Mouse (Mus musculus): ENCODE data around the gene Idh2. TPM values are rescaled to one million over a fixed set of nuclear protein-coding genes. Genes with fewer than 3 reads are reported as not detected.

Idh2 gene
- polyA plus RNA-seq, 1 experiment from 2014 or later, result 158 TPM

DNA sequence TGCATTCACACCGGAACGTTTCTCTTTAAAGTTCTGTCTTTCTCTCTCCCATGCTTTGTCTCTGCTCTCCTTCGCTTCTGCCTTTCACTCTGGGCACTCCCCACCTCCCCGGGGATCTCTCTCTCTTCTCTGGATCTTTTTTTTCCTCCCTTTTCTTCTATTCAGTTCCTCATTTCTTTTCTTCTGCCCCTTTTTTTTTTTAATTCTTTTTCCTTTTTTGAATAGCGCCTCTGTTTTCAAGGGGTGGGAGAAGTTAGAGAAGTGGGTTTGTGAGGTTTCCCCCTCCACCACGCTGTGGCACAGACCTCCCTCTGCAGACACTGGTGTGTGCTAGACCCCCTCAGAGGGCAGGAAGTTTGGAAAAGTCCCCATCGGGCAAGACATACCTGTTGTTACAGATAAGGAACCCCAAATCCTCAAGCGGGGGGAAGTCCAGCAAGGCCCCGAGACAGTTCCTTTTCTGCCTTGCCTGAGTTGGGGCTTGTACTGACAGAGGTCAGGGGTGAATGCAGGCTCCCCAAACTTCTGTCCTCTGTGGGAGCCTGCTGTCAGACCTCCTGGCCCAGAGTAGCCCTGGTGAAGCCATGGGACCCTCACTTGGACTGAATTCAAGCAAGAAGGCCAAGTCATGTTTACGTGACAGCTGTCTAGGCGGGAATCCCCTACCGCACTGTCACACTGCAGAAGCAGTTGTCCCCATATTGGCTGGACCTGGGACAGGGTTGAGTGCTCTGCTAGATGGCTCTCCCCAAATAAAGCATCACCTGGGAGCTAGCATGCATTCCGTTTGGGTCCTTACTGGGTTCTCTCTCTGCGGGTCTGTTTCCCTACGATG lies 51.1 kb downstream of the Idh2 start:
- no peak overlapping the region for H3K4me2 ChIP-seq
- WGBS (ENCODE audit: insufficient replicate concordance), result 47% methylated on average over 15 of the region's 15 CpGs
- peaks cover 58% of the 10 kb centered on the region for H3K4me1 ChIP-seq
- H3K27ac ChIP-seq, result no peak overlapping the region
- H3K9ac ChIP-seq, result no peak overlapping the region
- H3K36me3 ChIP-seq, result no peaks in the 10 kb centered on the region
- H3K9me3 ChIP-seq (replicated peaks), result no peaks in the 10 kb centered on the region
- no peaks in the 10 kb centered on the region for H3K27me3 ChIP-seq (replicated peaks)
- no peak for ATAC-seq
- no peak overlapping the region for H3K4me3 ChIP-seq

DNA sequence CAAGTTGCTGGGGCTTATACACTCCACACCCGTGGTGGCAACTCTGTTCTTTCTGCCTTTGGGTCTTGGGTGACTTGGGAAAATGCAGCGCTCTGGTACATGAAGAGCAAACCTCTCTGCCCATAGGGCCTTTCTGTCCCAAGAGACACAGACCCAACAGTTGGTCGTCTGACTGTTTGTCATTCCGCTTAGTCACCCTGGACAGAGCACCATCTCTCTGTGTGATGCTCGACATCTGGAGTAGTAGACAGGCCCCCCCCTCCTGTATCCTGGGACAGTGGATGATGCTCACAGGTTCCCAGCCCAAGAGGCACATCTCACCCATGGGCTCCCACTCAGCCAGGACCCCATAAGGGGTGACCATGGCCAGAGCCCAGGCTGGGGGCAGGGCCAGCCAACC lies 51.9 kb downstream of the Idh2 start:
- Histone ChIP-seq H3K27ac (0 out of 2 replicates have a peak overlapping the region, but pooled peaks have one; percentile 18), H3K36me3 (no peaks in the 10 kb centered on the region), H3K4me3 (no peak overlapping the region), H3K27me3 (replicated peaks) (no peaks in the 10 kb centered on the region), H3K4me2 (no peak overlapping the region), H3K9ac (no peak overlapping the region), H3K9me3 (replicated peaks) (no peaks in the 10 kb centered on the region), H3K4me1 (peaks cover 58% of the 10 kb centered on the region)
- ATAC-seq, result no peak
- WGBS (ENCODE audit: insufficient replicate concordance), result 52% methylated on average over 5 of the region's 5 CpGs

DNA sequence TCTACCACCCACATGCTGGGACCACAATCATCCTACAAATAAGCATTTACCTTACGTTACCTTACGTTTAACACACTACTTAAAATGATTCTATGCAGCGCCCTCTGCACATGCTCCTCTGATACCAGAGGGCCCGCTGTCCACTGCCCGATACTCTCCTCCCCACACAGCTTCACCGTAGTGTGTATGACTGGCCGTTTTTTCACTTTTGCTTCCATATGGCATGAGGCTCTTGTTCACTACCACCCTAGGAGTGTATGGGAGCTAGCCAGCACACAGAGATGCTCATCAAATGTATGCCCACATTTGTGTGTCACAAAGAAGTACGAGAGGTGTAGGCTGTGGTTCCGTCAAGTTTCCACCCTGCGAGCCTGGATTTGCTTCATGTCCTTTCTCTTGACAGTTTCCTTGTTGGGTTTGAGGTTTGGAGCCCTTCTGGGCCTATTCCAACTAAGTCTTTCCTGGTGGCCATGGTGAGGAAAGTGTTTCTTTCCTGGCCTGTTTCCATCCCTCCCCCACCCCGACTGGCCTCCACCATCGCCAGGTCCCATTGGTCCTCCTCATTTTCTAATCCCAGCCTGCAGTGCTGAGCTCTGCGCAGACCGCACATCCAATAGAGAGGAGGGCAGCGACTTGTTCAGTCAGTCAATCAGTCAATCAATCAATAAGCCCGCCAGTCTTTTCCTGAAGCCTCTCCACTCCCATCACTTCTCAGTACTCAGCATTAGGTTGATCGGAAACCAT lies 52.9 kb downstream of the Idh2 start:
- Histone ChIP-seq H3K27ac (no peak overlapping the region), H3K27me3 (replicated peaks) (no peaks in the 10 kb centered on the region), H3K4me3 (no peak overlapping the region), H3K9me3 (replicated peaks) (no peaks in the 10 kb centered on the region), H3K4me2 (no peak overlapping the region), H3K4me1 (peaks cover 65% of the 10 kb centered on the region), H3K36me3 (no peaks in the 10 kb centered on the region), H3K9ac (no peak overlapping the region)
- WGBS (ENCODE audit: insufficient replicate concordance), result 76% methylated on average over 17 of the region's 17 CpGs
- no peak for ATAC-seq

DNA sequence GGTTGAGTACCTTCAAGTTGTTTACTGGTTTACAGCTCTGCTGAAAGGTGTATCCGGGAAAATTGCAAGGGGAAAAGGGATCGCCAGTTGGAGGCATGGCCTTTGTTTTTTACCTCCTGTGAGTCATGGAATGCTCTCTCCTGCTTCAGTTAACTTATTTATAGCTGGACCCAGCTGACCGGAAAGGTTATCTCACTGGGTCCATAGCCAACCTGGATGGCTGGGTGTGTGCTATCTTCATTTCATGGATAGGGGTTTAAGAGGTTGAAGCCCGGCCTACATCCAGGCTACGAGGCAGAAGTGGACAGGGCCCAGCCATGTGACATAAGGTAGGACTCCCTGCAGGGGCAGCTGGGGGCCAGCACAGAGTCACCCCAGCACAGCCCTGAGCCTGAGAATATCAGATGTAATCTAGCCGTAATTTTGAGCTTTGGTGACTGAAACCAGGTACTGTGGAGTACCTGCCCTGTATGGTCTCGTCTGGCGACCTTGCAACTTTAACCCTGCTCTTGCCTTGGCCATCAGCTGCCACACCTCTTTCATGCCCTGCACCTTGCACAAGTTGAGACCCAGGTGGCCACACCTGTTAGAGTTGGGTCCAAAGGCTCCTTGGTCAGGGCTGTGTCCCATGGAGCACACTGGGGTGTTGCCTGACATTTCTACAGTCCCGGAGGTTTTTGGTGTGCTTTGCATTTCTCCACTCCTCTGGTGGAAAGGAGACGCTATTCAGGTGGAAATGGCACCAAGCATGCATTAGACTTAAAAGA lies 55.0 kb downstream of the Idh2 start:
- no peak overlapping the region for H3K4me2 ChIP-seq
- no peaks in the 10 kb centered on the region for H3K9me3 ChIP-seq (replicated peaks)
- ATAC-seq, result no peak

DNA sequence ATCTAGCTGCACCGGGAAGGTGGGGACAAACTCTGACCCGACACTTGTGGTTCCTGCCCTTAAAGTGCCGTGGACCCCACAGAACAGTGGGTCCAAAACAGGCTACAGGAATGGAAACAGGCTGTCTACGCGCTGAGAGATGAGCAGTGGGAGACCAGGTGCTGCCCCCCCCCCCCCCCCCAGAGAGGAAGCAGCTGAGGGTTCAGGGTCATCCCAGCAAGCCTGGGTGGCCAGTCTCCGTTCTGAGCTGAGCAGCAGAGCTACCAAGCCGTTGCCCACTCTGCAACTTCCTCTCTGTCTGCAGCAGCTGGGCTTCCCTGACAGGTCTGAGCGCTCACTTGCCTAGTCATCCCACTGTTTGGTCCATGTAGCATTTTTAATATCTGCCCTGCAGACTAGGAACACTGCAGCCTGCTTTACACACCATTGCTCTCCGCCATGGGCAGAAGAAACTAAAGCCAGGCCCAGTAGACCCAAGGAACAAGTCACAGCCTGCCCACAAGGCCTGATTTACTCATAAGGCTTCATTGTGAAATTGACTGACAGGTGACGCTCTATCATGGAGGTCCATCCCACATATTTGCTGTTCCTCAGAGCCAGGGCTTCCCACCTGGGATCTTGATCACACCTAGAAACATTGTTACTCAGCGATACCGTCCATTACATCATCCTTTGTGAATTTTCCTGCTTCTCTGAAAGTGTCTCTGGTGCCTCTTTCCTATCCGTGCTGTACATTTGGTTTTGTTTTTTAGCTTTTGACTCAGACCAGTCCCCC lies 55.9 kb downstream of the Idh2 start:
- ATAC-seq, result no peak
- WGBS (ENCODE audit: insufficient replicate concordance), result 42% methylated on average over 13 of the region's 13 CpGs
- H3K4me3 ChIP-seq, result no peak overlapping the region
- no peaks in the 10 kb centered on the region for H3K9me3 ChIP-seq (replicated peaks)
- peaks cover 80% of the 10 kb centered on the region for H3K4me1 ChIP-seq
- H3K4me2 ChIP-seq, result no peak overlapping the region
- no peak overlapping the region for H3K9ac ChIP-seq
- no peaks in the 10 kb centered on the region for H3K27me3 ChIP-seq (replicated peaks)
- peak overlapping the region; percentile 60 for H3K27ac ChIP-seq
- no peaks in the 10 kb centered on the region for H3K36me3 ChIP-seq

More for the DNA sequence above, 55.0 kb downstream of the Idh2 start:
- no peak overlapping the region for H3K4me3 ChIP-seq
- peaks cover 81% of the 10 kb centered on the region for H3K4me1 ChIP-seq
- H3K36me3 ChIP-seq, result no peaks in the 10 kb centered on the region
- WGBS (ENCODE audit: insufficient replicate concordance), result 65% methylated on average over 10 of the region's 10 CpGs
- no peak overlapping the region for H3K9ac ChIP-seq
- H3K27ac ChIP-seq, result no peak overlapping the region; the same call in 1 of the 2 replicates
- H3K27me3 ChIP-seq (replicated peaks), result no peaks in the 10 kb centered on the region

DNA sequence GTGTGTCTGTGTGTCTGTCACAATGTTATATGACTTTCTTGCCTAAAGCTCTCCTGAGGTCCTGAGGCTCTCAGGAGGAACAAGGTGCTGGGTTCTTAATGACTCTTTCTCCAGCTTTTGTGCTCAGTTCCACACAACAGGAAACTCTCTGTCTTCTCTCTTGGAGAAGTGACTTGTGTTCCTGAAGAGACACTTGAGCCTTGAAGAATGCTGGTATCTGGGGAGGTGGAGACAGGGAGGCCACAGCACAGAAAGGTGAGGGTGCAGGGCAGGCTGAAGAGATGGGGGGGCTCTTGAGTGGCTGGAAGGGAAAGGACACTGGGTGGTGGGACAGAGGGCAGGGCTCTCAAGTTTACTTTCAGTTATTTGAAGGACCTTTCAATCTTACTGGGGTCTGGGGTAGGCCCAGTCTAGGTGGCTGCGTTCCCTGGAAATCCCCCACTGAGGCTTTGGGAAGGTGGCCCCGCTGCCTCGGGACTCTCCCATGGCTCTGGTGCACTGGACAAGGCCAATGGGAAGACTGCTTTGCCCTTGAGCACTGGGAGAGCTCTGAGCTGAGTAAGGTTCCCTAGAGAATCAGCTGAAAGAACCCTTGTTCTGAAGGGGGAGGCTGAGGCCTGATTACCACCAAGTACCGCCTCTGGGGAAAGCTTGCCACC lies 56.7 kb downstream of the Idh2 start:
- no peak for ATAC-seq
- no peak overlapping the region for H3K4me3 ChIP-seq
- H3K9me3 ChIP-seq (replicated peaks), result no peaks in the 10 kb centered on the region
- 54% methylated on average over 4 of the region's 4 CpGs for WGBS (ENCODE audit: insufficient replicate concordance)
- no peaks in the 10 kb centered on the region for H3K27me3 ChIP-seq (replicated peaks)
- no peak overlapping the region for H3K4me2 ChIP-seq
- H3K36me3 ChIP-seq, result no peaks in the 10 kb centered on the region
- peak overlapping the region; percentile 60 for H3K27ac ChIP-seq
- H3K9ac ChIP-seq, result no peak overlapping the region
- H3K4me1 ChIP-seq, result peaks cover 76% of the 10 kb centered on the region

DNA sequence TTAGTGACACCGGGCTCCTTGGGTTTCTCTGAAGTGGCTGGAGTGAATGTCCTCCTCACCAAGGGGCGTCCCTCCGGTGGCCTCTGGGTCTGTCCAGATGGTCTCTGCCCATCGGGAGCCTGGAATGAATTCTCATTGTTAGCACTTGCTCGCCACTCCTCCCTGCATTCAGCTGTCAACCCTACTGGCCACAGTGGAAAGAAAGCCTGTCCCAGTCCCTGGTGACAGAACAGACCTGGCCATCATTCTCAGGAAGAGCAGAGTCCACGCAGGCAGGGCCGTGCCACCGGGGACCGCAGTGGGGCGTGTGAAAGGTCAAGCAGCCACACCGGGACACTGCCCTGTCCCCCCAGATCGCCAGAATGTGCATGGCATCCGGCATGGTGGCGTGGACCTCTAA lies 57.4 kb downstream of the Idh2 start:
- ATAC-seq, result no peak
- peaks cover 71% of the 10 kb centered on the region for H3K4me1 ChIP-seq
- no peak overlapping the region for H3K9ac ChIP-seq

DNA sequence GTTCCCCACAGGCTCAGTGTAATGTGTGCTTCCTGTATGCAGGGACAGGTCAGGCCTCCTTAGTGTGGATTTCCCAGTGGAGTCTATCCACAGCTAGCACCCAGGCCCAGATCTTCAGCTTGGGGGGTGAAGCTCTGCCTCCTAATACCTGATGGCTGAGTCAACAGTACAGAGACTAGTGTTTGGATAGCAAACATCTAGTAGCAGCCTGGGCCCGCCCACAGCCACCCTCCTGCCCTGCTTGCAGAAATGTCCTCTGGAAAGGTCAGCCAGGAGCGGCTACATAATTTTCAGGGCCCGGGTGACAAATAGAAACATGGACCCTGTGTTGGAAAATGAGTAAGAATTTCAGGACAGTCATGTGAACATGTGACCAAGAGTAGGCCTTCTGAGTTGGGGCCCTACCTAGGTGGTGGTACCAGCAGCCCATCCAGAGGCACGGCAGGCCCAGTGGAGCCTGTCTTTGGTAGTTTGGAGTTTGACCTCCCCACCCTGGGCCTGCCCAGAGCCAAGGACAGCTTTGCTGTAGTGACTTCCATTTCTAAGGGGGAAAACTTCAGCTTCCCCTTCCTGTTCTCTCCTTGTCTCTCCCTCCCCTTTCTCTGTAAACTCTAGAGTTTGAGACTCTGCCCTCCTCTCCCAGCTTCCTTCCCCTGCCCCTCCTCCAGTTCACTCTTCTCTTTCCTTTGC lies 58.0 kb downstream of the Idh2 start:
- Histone ChIP-seq H3K4me1 (peaks cover 73% of the 10 kb centered on the region), H3K9me3 (replicated peaks) (no peaks in the 10 kb centered on the region), H3K4me2 (peak overlapping the region; percentile 23), H3K36me3 (0 out of 2 replicates have a peak, but pooled peaks cover 5% of the 10 kb centered on the region), H3K27me3 (replicated peaks) (no peaks in the 10 kb centered on the region), H3K27ac (peak overlapping the region; percentile 60), H3K9ac (no peak overlapping the region), H3K4me3 (no peak overlapping the region)
- peak; percentile 44; the same call in 1 of the 2 replicates for ATAC-seq
- WGBS (ENCODE audit: insufficient replicate concordance), result 45% methylated on average over 4 of the region's 4 CpGs

More for the DNA sequence above, 57.4 kb downstream of the Idh2 start:
- no peaks in the 10 kb centered on the region for H3K27me3 ChIP-seq (replicated peaks)
- H3K36me3 ChIP-seq, result 0 out of 2 replicates have a peak, but pooled peaks cover 5% of the 10 kb centered on the region
- H3K9me3 ChIP-seq (replicated peaks), result no peaks in the 10 kb centered on the region
- H3K27ac ChIP-seq, result peak overlapping the region; percentile 60
- no peak overlapping the region for H3K4me3 ChIP-seq
- H3K4me2 ChIP-seq, result peak overlapping the region; percentile 23
- 54% methylated on average over 14 of the region's 14 CpGs for WGBS (ENCODE audit: insufficient replicate concordance)

DNA sequence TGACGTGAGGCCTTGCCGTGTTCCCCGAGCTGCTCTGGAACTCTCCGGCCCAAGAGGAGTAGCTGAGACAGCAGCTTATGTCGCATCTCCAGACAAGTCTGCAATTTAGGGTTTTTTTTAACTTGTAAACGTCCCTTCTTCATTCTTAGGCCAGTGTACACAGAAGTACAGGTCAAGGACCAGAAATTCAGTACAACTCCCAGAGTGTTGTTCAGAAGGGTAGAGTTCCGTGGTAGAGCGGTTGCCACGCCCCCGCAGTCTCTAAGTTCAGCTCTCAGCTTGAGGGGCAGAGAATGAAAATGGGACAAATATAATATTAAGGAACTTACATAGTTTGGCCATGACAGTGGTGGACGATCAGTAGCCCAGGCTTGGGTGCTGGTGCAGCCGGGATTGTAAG lies 59.4 kb downstream of the Idh2 start:
- WGBS (ENCODE audit: insufficient replicate concordance), result 46% methylated on average over 12 of the region's 12 CpGs
- H3K27me3 ChIP-seq (replicated peaks), result no peaks in the 10 kb centered on the region
- no peaks in the 10 kb centered on the region for H3K9me3 ChIP-seq (replicated peaks)
- H3K4me2 ChIP-seq, result no peak overlapping the region
- H3K4me1 ChIP-seq, result peaks cover 79% of the 10 kb centered on the region
- no peak for ATAC-seq
- H3K4me3 ChIP-seq, result no peak overlapping the region
- H3K9ac ChIP-seq, result no peak overlapping the region
- H3K27ac ChIP-seq, result no peak overlapping the region
- H3K36me3 ChIP-seq, result 0 out of 2 replicates have a peak, but pooled peaks cover 5% of the 10 kb centered on the region

DNA sequence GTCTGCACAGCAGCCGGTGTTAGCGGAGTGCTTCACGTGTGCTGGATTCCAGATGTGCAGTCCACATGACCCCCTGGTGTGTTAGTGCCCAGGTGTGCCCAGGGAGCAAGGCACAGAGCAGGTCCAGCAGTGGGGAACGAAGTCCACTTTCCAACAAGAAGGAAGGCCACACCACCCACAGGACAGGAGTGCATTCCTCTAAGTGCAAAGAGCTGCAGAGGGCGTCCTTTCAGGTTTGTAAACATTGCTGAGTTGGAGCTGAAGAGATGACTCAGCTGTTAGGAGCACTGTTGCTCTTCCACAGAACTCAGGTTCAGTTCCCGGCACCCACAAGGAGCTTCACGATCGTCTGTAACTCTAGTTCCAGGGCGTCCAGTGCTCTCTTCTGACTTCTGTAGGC lies 62.0 kb downstream of the Idh2 start:
- Histone ChIP-seq H3K27me3 (replicated peaks) (no peaks in the 10 kb centered on the region), H3K4me2 (no peak overlapping the region), H3K4me3 (no peak overlapping the region), H3K9ac (no peak overlapping the region), H3K4me1 (peaks cover 64% of the 10 kb centered on the region), H3K27ac (no peak overlapping the region), H3K9me3 (replicated peaks) (no peaks in the 10 kb centered on the region), H3K36me3 (0 out of 2 replicates have a peak, but pooled peaks cover 5% of the 10 kb centered on the region)
- no peak for ATAC-seq
- 69% methylated on average over 9 of the region's 9 CpGs for WGBS (ENCODE audit: insufficient replicate concordance)

All from liver, embryonic 12.5 days (tissue).